Mouse (Mus musculus) ES-E14 (cell line): ENCODE measurements around the gene Mast3. TPM values are rescaled to one million over a fixed set of nuclear protein-coding genes. Genes with fewer than 3 reads are reported as not detected.

Experiments used
- DNase-seq: peaks from one replicate; pipeline ENCODE4 v3.0.0-alpha.2; 2013; ENCODE audit warnings: low read depth, low spot score
- H3K27ac ChIP-seq: 2 replicates; pipeline ENCODE4 v1.5.1; 2012; ENCODE audit warnings: low read depth, mild to moderate bottlenecking, low read length, moderate library complexity, mixed read lengths; ENCODE audit not compliant: poor library complexity, insufficient read depth, severe bottlenecking
- H3K36me3 ChIP-seq: 2 replicates; pipeline ENCODE4 v1.6.1; 2012; ENCODE audit warnings: mild to moderate bottlenecking, low read length, moderate library complexity, mixed read lengths; ENCODE audit not compliant: control insufficient read depth, poor library complexity, insufficient read depth, severe bottlenecking
- H3K4me1 ChIP-seq, 2 experiments: fragments of 150-350 bp in 1 of 2; sonication (generic) in 1 of 2; 2 replicates each; pipeline ENCODE4 v1.6.1; 2012; ENCODE audit warnings: low read length in 2 of 2, mild to moderate bottlenecking in 1 of 2, mixed read lengths in 1 of 2; ENCODE audit not compliant: control insufficient read depth in 2 of 2, insufficient read depth in 2 of 2, poor library complexity in 1 of 2
- H3K4me3 ChIP-seq, 2 experiments: fragments of 150-350 bp in 1 of 2; sonication (generic) in 1 of 2; 2 replicates each; pipeline ENCODE4 v1.5.1; 2012; ENCODE audit warnings: low read length in 2 of 2, low read depth in 1 of 2, mild to moderate bottlenecking in 1 of 2, mixed read lengths in 1 of 2; ENCODE audit not compliant: insufficient read depth in 1 of 2, poor library complexity in 1 of 2, severe bottlenecking in 1 of 2
- H3K9ac ChIP-seq: 2 replicates; pipeline ENCODE4 v1.6.1; 2012; ENCODE audit warnings: low read depth, mild to moderate bottlenecking, low read length, mixed read lengths; ENCODE audit not compliant: poor library complexity, insufficient read depth, severe bottlenecking
- H3K9me3 ChIP-seq: fragments of 150-350 bp; sonication (generic); 2 replicates; pipeline ENCODE4 v1.6.1; 2012; ENCODE audit warnings: low read depth, mild to moderate bottlenecking, low read length; ENCODE audit not compliant: control insufficient read depth, insufficient read depth
- CHD2 ChIP-seq: IDR thresholded peaks from 2 replicates; pipeline ENCODE4 v1.6.1; 2014; ENCODE audit warnings: mild to moderate bottlenecking, low read depth, low read length, inconsistent platforms
- HCFC1 ChIP-seq: IDR thresholded peaks from 2 replicates; pipeline ENCODE4 v1.6.1; 2012; ENCODE audit warnings: low read length, inconsistent platforms, borderline replicate concordance; ENCODE audit not compliant: insufficient read depth
- MAFK ChIP-seq: IDR thresholded peaks from 2 replicates; pipeline ENCODE4 v1.6.1; 2014; ENCODE audit warnings: mild to moderate bottlenecking, low read depth, low read length, inconsistent platforms; ENCODE audit not compliant: insufficient read depth
- ZC3H11A ChIP-seq: IDR thresholded peaks from 2 replicates; pipeline ENCODE4 v1.6.1; 2012; ENCODE audit warnings: low read depth, mild to moderate bottlenecking, inconsistent platforms, low read length, borderline replicate concordance
- ZNF384 ChIP-seq: IDR thresholded peaks from 2 replicates; pipeline ENCODE4 v1.6.1; 2012; ENCODE audit warnings: low read depth, low read length, inconsistent platforms
- in situ Hi-C, 2 experiments: fragments of 600-800 bp; cut with MboI; formaldehyde crosslinking; loops; one replicate each; pipeline ENCODE4 v1.15.1; 2025; ENCODE audit warnings: low sequenced_read_pairs in 2 of 2, inconsistent platforms in 1 of 2; ENCODE audit not compliant: unreplicated experiment in 2 of 2
- total RNA-seq: library from RNA; depleted of rRNA; stranded (reverse); fragments of 300-350 nt; gene quantifications from 2 replicates; pipeline ENCODE4 v1.2.3, GENCODE M21; 2012

The Mast3 gene
- total RNA-seq, 1 experiment = 7.8 TPM

GRCm38 (mm10) chr8:70787941-70788667, 16.8 kb downstream of the Mast3 start:
- in situ Hi-C loops = no loop called here
- H3K36me3 ChIP-seq = peaks cover 17% of the 10 kb centered on the region; the same call in 1 of the 2 replicates
- H3K27ac ChIP-seq = no peak overlapping the region
- H3K9ac ChIP-seq = 0 out of 2 replicates have a peak overlapping the region, but pooled peaks have one; percentile 12
- no peak for TF ChIP-seq CHD2
- TF ChIP-seq ZNF384 = no peak
- peak; percentile 94 for DNase-seq
- H3K4me1 ChIP-seq = peaks cover 0 to 35% of the 10 kb centered on the region in 2 experiments; a peak in 2 of 4 replicates
- peak overlapping the region; percentile 35 to 44; a peak in 3 of 4 replicates for H3K4me3 ChIP-seq
- no peaks in the 10 kb centered on the region for H3K9me3 ChIP-seq

- DNase-seq = no peak
- Histone ChIP-seq H3K9me3 (no peaks in the 10 kb centered on the region), H3K4me1 (peaks cover 0 to 33% of the 10 kb centered on the region in 2 experiments; a peak in 2 of 4 replicates), H3K27ac (no peak overlapping the region), H3K4me3 (no peak overlapping the region), H3K9ac (no peak overlapping the region), H3K36me3 (peaks cover 17% of the 10 kb centered on the region; the same call in 1 of the 2 replicates)
- in situ Hi-C loops = no loop called here
- TF ChIP-seq ZC3H11A (no peak), HCFC1 (no peak), ZNF384 (no peak), CHD2 (no peak), MAFK (no peak)
Observed at GRCm38 (mm10) chr8:70787051-70787445, 17.8 kb downstream of the Mast3 start.

GRCm38 (mm10) chr8:70786291-70787050, 18.4 kb downstream of the Mast3 start:
- in situ Hi-C loops = no loop called here
- Histone ChIP-seq H3K36me3 (peaks cover 17% of the 10 kb centered on the region; the same call in 1 of the 2 replicates), H3K9me3 (no peaks in the 10 kb centered on the region), H3K27ac (no peak overlapping the region), H3K4me3 (peak overlapping the region in 1 of 2 experiments; percentile 31; a peak in 1 of 4 replicates), H3K4me1 (peaks cover 0 to 30% of the 10 kb centered on the region in 2 experiments; a peak in 2 of 4 replicates), H3K9ac (no peak overlapping the region)
- no peak for TF ChIP-seq ZNF384
- no peak for TF ChIP-seq HCFC1
- TF ChIP-seq MAFK = no peak
- TF ChIP-seq ZC3H11A = no peak
- TF ChIP-seq CHD2 = no peak
- no peak for DNase-seq

- Histone ChIP-seq H3K9me3 (no peaks in the 10 kb centered on the region), H3K27ac (no peak overlapping the region), H3K9ac (peak overlapping the region; percentile 48), H3K4me1 (peaks cover 2 to 23% of the 10 kb centered on the region in 2 experiments; a peak in 2 of 4 replicates), H3K36me3 (peaks cover 26% of the 10 kb centered on the region; the same call in 1 of the 2 replicates), H3K4me3 (peak overlapping the region; percentile 34 to 54; a peak in 3 of 4 replicates)
- no peak for DNase-seq
- TF ChIP-seq ZNF384 (no peak), MAFK (no peak), ZC3H11A (no peak), CHD2 (no peak), HCFC1 (no peak)
- in situ Hi-C loops = no loop called here
Observed at GRCm38 (mm10) chr8:70780093-70780492, 24.8 kb downstream of the Mast3 start.
